Mouse (Mus musculus): ENCODE results near the gene Pfdn5.

Gene Pfdn5

GRCm38 (mm10) chr15:102376453-102377162 is 50.7 kb downstream of the Pfdn5 start:
- peak; percentile 45; the same call in 1 of the 2 replicates for ATAC-seq (ENCODE audit: low TSS enrichment)

- peak; percentile 66 for ATAC-seq (ENCODE audit: low TSS enrichment)
These were observed 51.2 kb downstream of the Pfdn5 start for GRCm38 (mm10) chr15:102377163-102377543.

DNA sequence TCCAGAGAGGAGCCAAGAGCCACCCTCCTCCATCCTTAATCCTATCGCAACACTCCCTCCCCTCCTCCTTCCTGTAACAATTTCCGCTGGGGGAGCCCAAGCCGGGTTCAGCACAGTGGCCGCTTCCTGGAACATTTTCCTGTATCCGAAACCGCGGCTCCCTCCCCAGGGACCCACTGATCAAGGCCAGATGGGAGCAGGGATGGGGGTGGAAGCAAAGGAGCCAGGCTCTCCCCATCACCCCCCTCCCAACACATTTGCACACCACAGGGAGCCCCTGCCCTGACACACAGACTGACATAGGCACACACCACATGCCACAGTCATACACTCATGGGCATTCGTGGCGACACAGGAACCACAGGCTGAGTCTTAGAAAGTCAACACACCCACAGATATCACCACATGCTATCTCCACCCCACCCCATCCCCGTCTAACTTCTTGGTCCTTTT is 51.9 kb downstream of the Pfdn5 start:
- no peak for ATAC-seq (ENCODE audit: low TSS enrichment)
